Mouse (Mus musculus) forebrain, embryonic 13.5 days (tissue): ENCODE measurements around the gene Noc2l. TPM values are rescaled to one million over a fixed set of nuclear protein-coding genes. Genes with fewer than 3 reads are reported as not detected.

Experiments
- ATAC-seq: fragments of 200-750 bp; cut with Nextera tagmentation; 2 replicates; pipeline ENCODE4 v1.8.0; 2017
- H3K27ac ChIP-seq: fragments of 300-500 bp; sonication (generic); 2 replicates; pipeline ENCODE4 v1.5.1; 2015; ENCODE audit warnings: inconsistent platforms, mild to moderate bottlenecking, moderate library complexity
- H3K27me3 ChIP-seq: fragments of 300-500 bp; sonication (generic); 2 replicates; pipeline ENCODE4 v1.6.1; 2015; ENCODE audit warnings: mild to moderate bottlenecking, inconsistent platforms
- H3K36me3 ChIP-seq: fragments of 300-500 bp; sonication (generic); 2 replicates; pipeline ENCODE4 v1.6.1; 2015; ENCODE audit warnings: mild to moderate bottlenecking, inconsistent platforms; ENCODE audit not compliant: poor library complexity, severe bottlenecking
- H3K4me1 ChIP-seq: fragments of 300-500 bp; sonication (generic); 2 replicates; pipeline ENCODE4 v1.6.1; 2015; ENCODE audit warnings: inconsistent platforms
- H3K4me2 ChIP-seq: fragments of 300-500 bp; sonication (generic); 2 replicates; pipeline ENCODE4 v1.6.1; 2015; ENCODE audit warnings: inconsistent platforms, mild to moderate bottlenecking, moderate library complexity
- H3K4me3 ChIP-seq: fragments of 300-500 bp; sonication (generic); 2 replicates; pipeline ENCODE4 v1.5.1; 2015; ENCODE audit warnings: mild to moderate bottlenecking, inconsistent platforms
- H3K9ac ChIP-seq: fragments of 300-500 bp; sonication (generic); 2 replicates; pipeline ENCODE4 v1.6.1; 2015; ENCODE audit warnings: mild to moderate bottlenecking, inconsistent platforms
- H3K9me3 ChIP-seq: fragments of 300-500 bp; sonication (generic); replicated peaks from 2 replicates; pipeline ENCODE4 v1.6.1; 2016; ENCODE audit warnings: inconsistent platforms
- WGBS: fragments of 180-500 bp; shearing (Covaris S2); methylation state at CpG from one replicate; pipeline ENCODE4 v1.1.7; 2015; 5-methylcytosine and 5-hydroxymethylcytosine counted together
- polyA plus RNA-seq: library from polyadenylated mRNA; unstranded; fragments of >200 nt; fragmentation: Nextera tagmentation; extraction: Ambion mirVana; gene quantifications from 2 replicates; pipeline ENCODE4 v1.2.1, GENCODE M21; 2015

Noc2l gene
- polyA plus RNA-seq, 1 experiment from 2014 or later: 62.8 TPM

DNA sequence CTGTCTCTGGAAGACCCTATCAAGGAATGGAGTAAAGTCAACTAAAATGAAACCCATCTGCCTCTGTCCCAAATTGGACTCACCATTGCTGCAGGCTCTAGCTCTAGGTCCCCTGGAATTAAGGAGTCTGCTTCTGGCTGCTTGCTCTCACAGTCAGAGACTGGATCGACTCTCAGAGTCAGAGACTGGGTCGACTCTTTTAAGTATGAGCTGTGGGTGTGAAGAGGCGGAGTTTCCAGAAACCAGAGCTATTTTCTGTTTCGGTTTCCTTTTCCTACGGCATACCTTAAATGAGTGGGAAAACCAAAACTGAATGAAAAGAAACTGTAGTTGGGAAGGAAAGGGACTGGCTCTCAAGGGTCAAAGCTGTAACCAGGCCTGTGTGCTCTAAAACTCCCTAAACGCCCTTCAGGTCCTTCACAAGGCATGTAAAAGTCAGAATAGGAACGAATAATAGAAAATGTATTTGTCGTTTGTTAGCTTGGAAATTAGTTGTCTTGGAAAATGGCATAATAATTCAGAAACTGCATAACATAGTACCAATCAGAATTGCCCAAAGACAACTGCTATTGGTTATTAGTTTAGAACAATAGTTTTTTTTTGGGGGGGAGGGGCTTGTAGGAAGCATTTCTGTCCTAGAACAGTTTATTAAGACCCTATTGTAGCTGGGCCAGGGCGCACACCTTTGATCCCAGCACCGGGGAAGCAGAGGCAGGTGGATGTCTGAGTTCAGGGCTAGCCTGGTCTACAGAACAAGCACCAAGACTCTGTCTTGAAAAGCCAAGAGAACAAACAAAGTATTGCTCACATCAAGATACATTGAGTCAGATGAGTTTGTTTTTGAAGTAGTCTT is 35.0 kb upstream of the Noc2l start, which contains the start of gene Isg15:
Isg15 (minus strand) TSS at position 196 of the 853 bp plus-strand sequence.
- WGBS: 66% methylated on average over 10 of the region's 10 CpGs

DNA sequence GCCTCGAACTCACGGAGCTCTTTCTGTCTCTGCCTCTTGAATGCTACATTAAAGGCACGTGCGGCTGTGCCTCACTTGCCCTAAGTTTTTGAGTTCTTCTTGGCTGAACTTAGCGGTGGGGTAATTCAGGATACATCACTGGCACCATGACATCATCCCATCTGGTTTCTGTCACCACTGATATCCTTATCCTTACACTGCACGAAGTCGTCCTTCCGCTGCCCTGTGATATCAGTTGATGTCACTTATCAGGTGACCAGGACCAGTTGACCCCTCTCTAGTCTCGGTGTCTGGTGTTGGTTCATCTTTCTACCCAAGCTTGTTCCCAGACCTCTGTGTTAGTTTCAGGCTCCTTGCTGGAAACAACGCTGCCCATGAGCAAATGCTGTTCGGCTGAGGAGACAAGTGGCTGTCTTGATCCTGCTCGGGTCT is 33.3 kb upstream of the Noc2l start:
- no peaks in the 10 kb centered on the region for H3K27me3 ChIP-seq
- no peaks in the 10 kb centered on the region for H3K9me3 ChIP-seq
- WGBS: 52% methylated on average over 12 of the region's 12 CpGs
- peak overlapping the region; percentile 61 for H3K4me3 ChIP-seq
- H3K9ac ChIP-seq: peak overlapping the region; percentile 75
- ATAC-seq: no peak; the same call in 1 of the 2 replicates
- 0 out of 2 replicates have a peak, but pooled peaks cover 3% of the 10 kb centered on the region for H3K36me3 ChIP-seq
- H3K4me1 ChIP-seq: peaks cover 31% of the 10 kb centered on the region
- peak overlapping the region; percentile 31; the same call in 1 of the 2 replicates for H3K27ac ChIP-seq
- H3K4me2 ChIP-seq: peak overlapping the region; percentile 93

More for the DNA sequence above, 35.0 kb upstream of the Noc2l start, which contains the start of gene Isg15:
- H3K9me3 ChIP-seq: no peaks in the 10 kb centered on the region
- H3K4me2 ChIP-seq: no peak within 1 kb of the TSS
- peaks cover 39% of the 10 kb centered on the region for H3K4me1 ChIP-seq
- H3K36me3 ChIP-seq: no peaks in the 10 kb centered on the region
- ATAC-seq: no peak
- H3K9ac ChIP-seq: no peak within 1 kb of the TSS
- H3K27me3 ChIP-seq: no peaks in the 10 kb centered on the region
- no peak within 1 kb of the TSS for H3K27ac ChIP-seq
- H3K4me3 ChIP-seq: no peak within 1 kb of the TSS

DNA sequence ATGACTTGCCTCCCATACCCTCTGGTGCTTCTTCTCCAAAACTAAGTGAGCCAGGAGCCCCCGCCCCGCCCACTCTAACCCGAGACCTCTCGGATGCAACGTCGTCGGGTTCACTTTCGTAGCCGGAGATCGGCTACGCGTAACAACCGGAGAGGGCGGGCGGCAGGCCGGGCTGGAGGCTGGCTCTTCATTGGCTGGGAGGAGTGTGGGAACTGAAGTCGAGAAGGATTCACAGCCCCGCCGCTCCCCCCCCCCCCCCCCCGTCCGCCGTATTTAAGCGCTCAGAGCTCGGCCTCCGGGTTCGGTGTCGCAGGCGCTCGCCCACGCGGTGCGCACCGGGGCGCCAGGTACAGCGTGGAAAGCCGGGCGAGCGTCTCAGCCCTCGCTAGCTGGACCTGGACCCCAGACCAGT is 32.8 kb upstream of the Noc2l start, which contains the start of gene AW011738:
AW011738 (plus strand) TSS at position 304 of the 412 bp plus-strand sequence.
- H3K9ac ChIP-seq: peak within 1 kb of the TSS; percentile 75
- peak within 1 kb of the TSS; percentile 61 for H3K4me3 ChIP-seq
- H3K4me1 ChIP-seq: peaks cover 31% of the 10 kb centered on the region
- no peaks in the 10 kb centered on the region for H3K9me3 ChIP-seq
- H3K27me3 ChIP-seq: no peaks in the 10 kb centered on the region
- ATAC-seq: peak; percentile 84
- H3K36me3 ChIP-seq: 0 out of 2 replicates have a peak, but pooled peaks cover 5% of the 10 kb centered on the region
- H3K4me2 ChIP-seq: peak within 1 kb of the TSS; percentile 93
- WGBS: under 1% methylated on average over 33 of the region's 39 CpGs
- peak within 1 kb of the TSS; percentile 67 for H3K27ac ChIP-seq

DNA sequence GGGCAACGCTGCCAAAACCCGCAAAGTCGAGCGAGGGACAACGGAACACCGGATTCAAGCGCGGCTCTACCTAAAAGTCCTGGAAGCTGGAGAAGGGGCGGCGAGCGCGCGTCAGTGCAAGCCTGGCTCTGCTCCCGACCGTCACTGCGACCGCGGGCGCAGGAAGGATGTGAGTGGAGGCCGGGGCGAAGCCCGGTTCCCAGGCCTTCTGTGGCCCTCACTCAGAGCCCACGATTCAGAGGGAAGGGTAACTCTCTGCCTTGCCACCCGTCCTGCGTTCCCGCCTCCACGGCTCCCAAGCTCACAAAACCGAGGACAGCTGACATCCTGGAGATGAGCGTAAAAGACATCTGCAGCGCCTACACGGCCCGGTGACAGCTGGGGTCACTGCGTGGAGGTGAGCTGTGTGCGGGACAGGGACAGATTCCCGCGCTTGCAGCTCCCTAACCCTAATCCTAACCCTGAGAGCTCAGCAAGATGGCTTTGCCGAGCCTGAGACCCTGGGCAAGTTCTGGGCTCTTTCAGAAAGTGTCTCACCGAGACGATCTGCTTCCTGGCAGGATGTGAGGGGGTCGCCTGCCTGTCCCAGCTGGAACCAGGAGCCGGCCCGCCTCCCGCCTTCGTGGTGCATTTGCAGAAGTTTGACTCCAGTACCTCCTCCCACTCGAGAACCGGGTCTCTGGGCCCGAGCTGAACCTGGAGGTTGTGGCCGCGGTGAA is 32.2 kb upstream of the Noc2l start:
- ATAC-seq: peak; percentile 58

DNA sequence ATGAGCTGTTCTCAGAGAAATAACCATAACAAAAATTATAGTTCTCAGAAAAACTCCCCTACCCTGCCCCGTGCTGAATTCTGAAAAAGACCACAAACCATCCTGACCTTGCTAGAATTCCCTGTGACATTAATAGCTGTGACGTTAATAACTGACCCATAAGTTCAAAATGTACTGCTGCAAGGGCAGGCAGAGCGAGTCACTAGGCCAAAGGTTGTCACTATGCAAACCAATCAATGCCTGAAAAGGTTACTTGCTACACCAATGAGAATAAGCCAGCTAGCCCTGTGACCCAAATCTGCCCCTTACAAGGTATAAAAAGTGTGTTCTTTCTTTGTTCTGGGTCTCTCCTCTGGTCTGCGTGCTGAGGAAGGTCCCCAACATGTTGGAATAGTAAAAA is 26.9 kb upstream of the Noc2l start:
- WGBS: 92% methylated on average over 4 of the region's 4 CpGs
- H3K4me2 ChIP-seq: no peak overlapping the region

More for the DNA sequence above, 32.2 kb upstream of the Noc2l start:
- Histone ChIP-seq H3K4me2 (peak overlapping the region; percentile 93), H3K4me3 (peak overlapping the region; percentile 61), H3K9me3 (no peaks in the 10 kb centered on the region), H3K9ac (peak overlapping the region; percentile 75), H3K36me3 (0 out of 2 replicates have a peak, but pooled peaks cover 5% of the 10 kb centered on the region), H3K4me1 (peaks cover 31% of the 10 kb centered on the region), H3K27ac (peak overlapping the region; percentile 67), H3K27me3 (no peaks in the 10 kb centered on the region)
- WGBS: under 1% methylated on average over 47 of the region's 49 CpGs

DNA sequence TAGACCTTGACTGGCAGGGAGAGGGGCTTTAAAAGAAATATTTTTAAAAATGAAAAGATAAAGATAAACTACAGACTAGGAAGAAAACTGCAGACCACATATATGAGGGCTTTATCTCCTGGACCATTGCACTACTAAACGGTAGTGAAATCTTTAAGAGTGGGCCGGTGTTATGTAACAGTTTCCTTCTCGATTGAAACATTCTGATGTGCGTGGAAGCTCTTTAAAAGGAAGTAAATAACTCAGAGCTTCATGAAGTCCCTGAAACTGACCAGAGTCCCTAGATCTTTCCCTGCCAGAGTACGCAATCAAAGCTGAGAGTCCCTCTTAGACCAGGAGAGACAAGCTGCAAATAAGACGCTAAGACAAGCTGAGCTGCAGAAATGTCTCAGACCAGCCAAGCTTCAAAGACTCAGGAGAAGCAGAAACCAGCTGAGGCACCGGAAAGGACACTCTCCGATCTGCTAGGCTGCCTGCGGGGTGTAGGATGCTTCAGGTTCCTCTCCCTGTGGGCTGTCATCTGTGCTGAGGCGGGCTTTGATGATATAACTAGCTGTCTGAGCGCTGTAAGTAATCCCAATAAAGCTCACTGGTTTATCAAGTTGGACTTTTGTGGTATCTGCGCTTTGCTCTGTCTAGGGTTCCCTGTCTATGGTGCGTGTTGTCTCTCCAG is 25.7 kb upstream of the Noc2l start:
- WGBS: 86% methylated on average over 13 of the region's 13 CpGs
- H3K9ac ChIP-seq: no peak overlapping the region
- no peaks in the 10 kb centered on the region for H3K27me3 ChIP-seq
- H3K4me2 ChIP-seq: no peak overlapping the region
- no peak overlapping the region for H3K27ac ChIP-seq
- H3K36me3 ChIP-seq: 0 out of 2 replicates have a peak, but pooled peaks cover 5% of the 10 kb centered on the region
- no peak overlapping the region for H3K4me3 ChIP-seq
- H3K9me3 ChIP-seq: no peaks in the 10 kb centered on the region
- ATAC-seq: no peak
- H3K4me1 ChIP-seq: peaks cover 5% of the 10 kb centered on the region

More for the DNA sequence above, 26.9 kb upstream of the Noc2l start:
- ATAC-seq: no peak
- 0 out of 2 replicates have a peak, but pooled peaks cover 5% of the 10 kb centered on the region for H3K36me3 ChIP-seq
- peaks cover 17% of the 10 kb centered on the region for H3K4me1 ChIP-seq
- no peaks in the 10 kb centered on the region for H3K27me3 ChIP-seq
- no peak overlapping the region for H3K27ac ChIP-seq
- no peak overlapping the region for H3K4me3 ChIP-seq
- no peaks in the 10 kb centered on the region for H3K9me3 ChIP-seq
- no peak overlapping the region for H3K9ac ChIP-seq

DNA sequence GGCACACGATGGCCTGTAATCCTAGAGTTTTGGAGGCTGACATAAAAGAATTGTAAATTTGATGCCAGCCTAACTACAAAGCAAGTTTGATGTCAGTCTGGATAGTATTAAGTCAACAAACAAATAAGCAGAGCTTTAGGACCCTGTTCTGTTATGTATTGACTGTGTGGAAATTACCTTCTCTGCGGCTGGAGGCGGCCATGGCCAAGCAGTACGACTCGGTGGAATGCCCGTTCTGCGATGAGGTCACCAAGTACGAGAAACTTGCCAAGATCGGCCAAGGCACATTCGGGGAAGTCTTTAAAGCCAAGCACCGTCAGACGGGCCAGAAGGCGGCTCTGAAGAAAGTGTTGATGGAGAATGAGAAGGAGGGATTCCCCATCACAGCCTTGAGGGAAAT is 22.7 kb upstream of the Noc2l start:
- H3K4me1 ChIP-seq: no peaks in the 10 kb centered on the region
- H3K4me3 ChIP-seq: no peak overlapping the region
- H3K27me3 ChIP-seq: no peaks in the 10 kb centered on the region
- no peak overlapping the region for H3K27ac ChIP-seq
- no peak overlapping the region for H3K4me2 ChIP-seq
- WGBS: 95% methylated on average over 13 of the region's 13 CpGs
- ATAC-seq: no peak
- H3K9me3 ChIP-seq: no peaks in the 10 kb centered on the region
- no peaks in the 10 kb centered on the region for H3K36me3 ChIP-seq
- no peak overlapping the region for H3K9ac ChIP-seq

DNA sequence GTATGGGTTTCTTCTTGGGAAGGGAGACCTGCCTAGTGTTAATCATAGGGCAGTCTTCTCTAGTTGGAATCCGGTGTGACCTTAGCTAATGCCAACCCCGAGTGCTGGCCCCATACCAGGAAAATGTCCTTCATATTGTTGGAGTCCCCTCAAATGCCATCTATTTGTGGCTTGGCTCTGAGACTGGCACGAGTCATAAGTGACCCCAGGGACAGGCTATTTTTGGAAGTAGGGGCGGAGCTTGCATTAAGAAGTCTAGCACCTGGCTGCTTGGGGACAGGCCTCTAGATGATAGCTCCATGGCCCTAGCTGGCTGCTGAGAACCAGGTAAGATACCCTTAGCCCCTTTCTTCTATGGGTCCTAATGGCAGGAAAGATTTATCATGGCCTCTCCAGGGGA is 20.2 kb upstream of the Noc2l start, which contains the start of gene Perm1:
Perm1 (plus strand) TSS at position 220 of the 400 bp plus-strand sequence.
- Histone ChIP-seq H3K4me1 (no peaks in the 10 kb centered on the region), H3K36me3 (no peaks in the 10 kb centered on the region), H3K9me3 (no peaks in the 10 kb centered on the region), H3K4me2 (no peak within 1 kb of the TSS), H3K27me3 (no peaks in the 10 kb centered on the region), H3K27ac (no peak within 1 kb of the TSS), H3K9ac (no peak within 1 kb of the TSS), H3K4me3 (no peak within 1 kb of the TSS)
- WGBS: 86% methylated on average over 4 of the region's 4 CpGs
- ATAC-seq: no peak

DNA sequence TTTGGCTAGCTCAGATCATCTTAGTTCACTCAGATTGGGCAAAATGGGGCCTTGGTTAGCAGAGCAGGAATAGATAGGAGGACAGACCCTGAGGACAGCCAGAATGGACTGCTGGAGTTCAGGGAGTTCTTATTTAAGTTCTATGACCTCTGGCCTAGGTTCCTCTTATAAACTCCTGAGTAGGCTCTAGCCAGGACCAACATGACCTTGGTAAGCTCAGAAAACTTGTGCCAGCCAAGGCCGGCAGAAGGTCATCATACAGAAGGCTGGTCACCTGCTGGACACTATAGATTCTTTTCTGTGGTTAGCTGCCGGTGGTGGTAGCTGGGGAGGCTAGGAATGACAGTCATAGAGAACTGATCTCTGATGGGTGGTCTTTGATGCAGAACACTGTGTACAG is 19.6 kb upstream of the Noc2l start:
- no peak overlapping the region for H3K4me2 ChIP-seq
- H3K9ac ChIP-seq: no peak overlapping the region
- no peak overlapping the region for H3K27ac ChIP-seq
- no peaks in the 10 kb centered on the region for H3K27me3 ChIP-seq
- no peak for ATAC-seq
- WGBS: 93% methylated on average over 2 of the region's 2 CpGs
- H3K4me1 ChIP-seq: no peaks in the 10 kb centered on the region
- no peaks in the 10 kb centered on the region for H3K9me3 ChIP-seq
- peaks cover under 1% of the 10 kb centered on the region; the same call in 1 of the 2 replicates for H3K36me3 ChIP-seq
- no peak overlapping the region for H3K4me3 ChIP-seq

DNA sequence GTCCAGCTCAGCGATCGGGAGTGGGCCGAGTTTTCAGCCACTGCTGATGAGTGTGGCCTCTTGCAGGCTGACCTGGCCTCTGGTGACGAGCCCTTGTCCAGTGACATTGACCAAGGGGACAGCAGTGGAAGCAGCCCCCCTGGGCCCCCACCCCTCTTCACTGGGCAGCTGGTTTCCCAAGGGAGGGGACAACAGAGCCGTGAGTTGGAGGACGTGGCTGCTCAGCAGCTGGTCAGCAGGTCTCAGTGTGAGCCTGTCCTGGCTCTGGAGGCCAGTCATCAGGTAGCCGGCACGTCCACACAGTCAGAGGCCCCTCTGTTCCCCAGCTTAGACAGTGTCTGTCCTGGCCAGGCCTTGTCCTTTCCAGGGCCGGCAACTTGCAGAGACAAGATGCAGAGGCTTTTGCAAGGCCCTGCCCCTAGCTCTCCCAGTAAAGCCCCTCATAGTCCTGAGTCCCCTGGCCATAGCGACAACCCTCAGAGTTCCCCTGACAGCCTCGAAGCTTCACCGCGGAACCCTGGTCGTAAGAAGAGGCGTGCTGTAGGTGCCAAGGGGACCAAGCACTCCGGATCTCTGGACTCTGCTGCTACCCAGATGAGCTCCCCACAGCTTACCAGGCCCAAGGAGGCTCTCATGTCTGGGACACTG is 18.7 kb upstream of the Noc2l start:
- Histone ChIP-seq H3K4me2 (no peak overlapping the region), H3K27me3 (no peaks in the 10 kb centered on the region), H3K4me1 (no peaks in the 10 kb centered on the region), H3K9ac (no peak overlapping the region), H3K36me3 (peaks cover 9% of the 10 kb centered on the region; the same call in 1 of the 2 replicates), H3K9me3 (no peaks in the 10 kb centered on the region), H3K4me3 (no peak overlapping the region), H3K27ac (no peak overlapping the region)
- WGBS: 82% methylated on average over 16 of the region's 16 CpGs
- ATAC-seq: no peak

DNA sequence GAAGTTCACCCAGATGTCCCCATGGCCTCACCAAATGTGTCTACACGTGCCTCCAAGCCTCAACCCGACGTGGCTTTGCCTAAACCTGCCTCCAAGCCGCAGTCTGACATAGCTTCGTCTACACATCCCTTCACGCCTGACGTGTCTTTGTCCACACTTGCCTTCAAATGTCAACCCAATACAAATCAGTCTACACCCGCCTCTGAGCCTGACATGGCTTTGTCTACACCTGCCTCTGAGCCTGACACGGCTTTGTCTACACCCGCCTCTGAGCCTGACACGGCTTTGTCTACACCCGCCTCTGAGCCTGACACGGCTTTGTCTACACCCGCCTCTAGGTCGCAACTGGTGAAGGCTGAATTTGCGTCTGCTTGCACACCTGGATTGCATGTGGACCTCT is 18.0 kb upstream of the Noc2l start:
- Histone ChIP-seq H3K9me3 (no peaks in the 10 kb centered on the region), H3K4me1 (no peaks in the 10 kb centered on the region), H3K4me3 (no peak overlapping the region), H3K27me3 (no peaks in the 10 kb centered on the region), H3K27ac (no peak overlapping the region), H3K36me3 (peaks cover 9% of the 10 kb centered on the region; the same call in 1 of the 2 replicates), H3K9ac (no peak overlapping the region), H3K4me2 (no peak overlapping the region)
- WGBS: 81% methylated on average over 16 of the region's 16 CpGs
- ATAC-seq: no peak
